Mouse (Mus musculus): ENCODE results near the gene Cyp2b13.
"Not testable (repeated sequence)": the region's sequence is repeated elsewhere in the genome, so short reads cannot be mapped to it uniquely, and the experiment has no call there.

Cyp2b13 gene

GRCm38 (mm10) chr7:26061197-26061596 lies at the start of gene Cyp2b13:
Cyp2b13 (plus strand) TSS chr7:26061497.
- DNase-seq (ENCODE audit: low spot score in 2 of 2) = not testable (repeated sequence)

GRCm38 (mm10) chr7:26019814-26020332 lies 41.4 kb upstream of the Cyp2b13 start:
- DNase-seq (ENCODE audit: low spot score in 2 of 2) = not testable (repeated sequence)

- DNase-seq (ENCODE audit: low spot score in 2 of 2) = not testable (repeated sequence)
Measured at GRCm38 (mm10) chr7:26054885-26055630, 6.2 kb upstream of the Cyp2b13 start.

GRCm38 (mm10) chr7:26071677-26072076 lies 10.4 kb downstream of the Cyp2b13 start:
- DNase-seq (ENCODE audit: low spot score in 2 of 2) = not testable (repeated sequence)

- DNase-seq (ENCODE audit: low spot score in 2 of 2) = no peak
Measured at GRCm38 (mm10) chr7:26082595-26082994, 21.3 kb downstream of the Cyp2b13 start.

- no peak for DNase-seq (ENCODE audit: low spot score in 2 of 2)
Measured at GRCm38 (mm10) chr7:26087391-26087790, 26.1 kb downstream of the Cyp2b13 start.

GRCm38 (mm10) chr7:26088578-26088977 lies 27.3 kb downstream of the Cyp2b13 start:
- not testable (repeated sequence) for DNase-seq (ENCODE audit: low spot score in 2 of 2)

GRCm38 (mm10) chr7:26139623-26140022 lies 78.3 kb downstream of the Cyp2b13 start:
- not testable (repeated sequence) for DNase-seq (ENCODE audit: low spot score in 2 of 2)

- DNase-seq (ENCODE audit: low spot score in 2 of 2) = not testable (repeated sequence)
Measured at GRCm38 (mm10) chr7:26143657-26144056, 82.4 kb downstream of the Cyp2b13 start.

All from urinary bladder, postnatal 4 days (tissue).